Mouse (Mus musculus): ENCODE measurements around the gene Clk3. TPM values are rescaled to one million over a fixed set of nuclear protein-coding genes. Genes with fewer than 3 reads are reported as not detected.

The Clk3 gene
- polyA plus RNA-seq, 1 experiment, result 84.2 TPM

- Histone ChIP-seq H3K27ac (ENCODE audit: insufficient read depth, low read depth, low read length) (no peak overlapping the region), H3K4me1 (ENCODE audit: control insufficient read depth, insufficient read depth, low read length) (peaks cover 25% of the 10 kb centered on the region), H3K4me3 (ENCODE audit: insufficient read depth, low read length) (no peak overlapping the region)
- TF ChIP-seq POLR2A (IDR thresholded peaks at IDR 0.05; ENCODE audit: borderline replicate concordance, low read depth, low read length) (no peak), CTCF (IDR thresholded peaks at IDR 0.05; ENCODE audit: low read depth, low read length) (no peak)
These were observed 38.2 kb upstream of the Clk3 start for GRCm38 (mm10) chr9:57803839-57804238.

- no peak for TF ChIP-seq POLR2A (IDR thresholded peaks at IDR 0.05; ENCODE audit: borderline replicate concordance, low read depth, low read length)
- TF ChIP-seq CTCF (IDR thresholded peaks at IDR 0.05; ENCODE audit: low read depth, low read length), result no peak
- Histone ChIP-seq H3K4me1 (ENCODE audit: control insufficient read depth, insufficient read depth, low read length) (peaks cover 25% of the 10 kb centered on the region), H3K4me3 (ENCODE audit: insufficient read depth, low read length) (no peak overlapping the region), H3K27ac (ENCODE audit: insufficient read depth, low read depth, low read length) (no peak overlapping the region)
These were observed 37.4 kb upstream of the Clk3 start for GRCm38 (mm10) chr9:57803047-57803446.

GRCm38 (mm10) chr9:57800325-57800975 lies 34.8 kb upstream of the Clk3 start:
- peaks cover 14% of the 10 kb centered on the region for H3K4me1 ChIP-seq (ENCODE audit: control insufficient read depth, insufficient read depth, low read length)
- no peak overlapping the region for H3K27ac ChIP-seq (ENCODE audit: insufficient read depth, low read depth, low read length)
- TF ChIP-seq POLR2A (IDR thresholded peaks at IDR 0.05; ENCODE audit: borderline replicate concordance, low read depth, low read length) (no peak), CTCF (IDR thresholded peaks at IDR 0.05; ENCODE audit: low read depth, low read length) (no peak)

GRCm38 (mm10) chr9:57798725-57799253 lies 33.1 kb upstream of the Clk3 start:
- no peak overlapping the region for H3K27ac ChIP-seq (ENCODE audit: insufficient read depth, low read depth, low read length)
- H3K4me1 ChIP-seq (ENCODE audit: control insufficient read depth, insufficient read depth, low read length), result peaks cover 3% of the 10 kb centered on the region; the same call in 1 of the 2 replicates
- no peak for TF ChIP-seq POLR2A (IDR thresholded peaks at IDR 0.05; ENCODE audit: borderline replicate concordance, low read depth, low read length)
- TF ChIP-seq CTCF (IDR thresholded peaks at IDR 0.05; ENCODE audit: low read depth, low read length), result no peak
- H3K4me3 ChIP-seq (ENCODE audit: insufficient read depth, low read length), result no peak overlapping the region

More at GRCm38 (mm10) chr9:57800325-57800975, 34.8 kb upstream of the Clk3 start:
- H3K4me3 ChIP-seq (ENCODE audit: insufficient read depth, low read length), result no peak overlapping the region

- no peak overlapping the region for H3K4me3 ChIP-seq (ENCODE audit: insufficient read depth, low read length)
- TF ChIP-seq POLR2A (IDR thresholded peaks at IDR 0.05; ENCODE audit: borderline replicate concordance, low read depth, low read length) (no peak), CTCF (IDR thresholded peaks at IDR 0.05; ENCODE audit: low read depth, low read length) (no peak)
- H3K4me1 ChIP-seq (ENCODE audit: control insufficient read depth, insufficient read depth, low read length), result peaks cover 3% of the 10 kb centered on the region; the same call in 1 of the 2 replicates
- H3K27ac ChIP-seq (ENCODE audit: insufficient read depth, low read depth, low read length), result no peak overlapping the region
These were observed 31.8 kb upstream of the Clk3 start for GRCm38 (mm10) chr9:57797456-57797855.

- H3K27ac ChIP-seq (ENCODE audit: insufficient read depth, low read depth, low read length), result no peak overlapping the region
- TF ChIP-seq CTCF (IDR thresholded peaks at IDR 0.05; ENCODE audit: low read depth, low read length) (no peak), POLR2A (IDR thresholded peaks at IDR 0.05; ENCODE audit: borderline replicate concordance, low read depth, low read length) (no peak)
- H3K4me1 ChIP-seq (ENCODE audit: control insufficient read depth, insufficient read depth, low read length), result no peaks in the 10 kb centered on the region
- H3K4me3 ChIP-seq (ENCODE audit: insufficient read depth, low read length), result no peak overlapping the region
These were observed 24.1 kb upstream of the Clk3 start for GRCm38 (mm10) chr9:57789733-57790132.

- H3K27ac ChIP-seq (ENCODE audit: insufficient read depth, low read depth, low read length), result no peak overlapping the region
- TF ChIP-seq POLR2A (IDR thresholded peaks at IDR 0.05; ENCODE audit: borderline replicate concordance, low read depth, low read length) (no peak), CTCF (IDR thresholded peaks at IDR 0.05; ENCODE audit: low read depth, low read length) (no peak)
- H3K4me1 ChIP-seq (ENCODE audit: control insufficient read depth, insufficient read depth, low read length), result no peaks in the 10 kb centered on the region
- H3K4me3 ChIP-seq (ENCODE audit: insufficient read depth, low read length), result no peak overlapping the region
These were observed 17.0 kb upstream of the Clk3 start for GRCm38 (mm10) chr9:57782656-57783055.

GRCm38 (mm10) chr9:57775736-57776135 lies 10.1 kb upstream of the Clk3 start:
- TF ChIP-seq POLR2A (IDR thresholded peaks at IDR 0.05; ENCODE audit: borderline replicate concordance, low read depth, low read length) (no peak), CTCF (IDR thresholded peaks at IDR 0.05; ENCODE audit: low read depth, low read length) (no peak)
- Histone ChIP-seq H3K27ac (ENCODE audit: insufficient read depth, low read depth, low read length) (no peak overlapping the region), H3K4me1 (ENCODE audit: control insufficient read depth, insufficient read depth, low read length) (no peaks in the 10 kb centered on the region), H3K4me3 (ENCODE audit: insufficient read depth, low read length) (no peak overlapping the region)

GRCm38 (mm10) chr9:57775026-57775425 lies 9.4 kb upstream of the Clk3 start:
- H3K27ac ChIP-seq (ENCODE audit: insufficient read depth, low read depth, low read length), result no peak overlapping the region
- no peak overlapping the region for H3K4me3 ChIP-seq (ENCODE audit: insufficient read depth, low read length)
- H3K4me1 ChIP-seq (ENCODE audit: control insufficient read depth, insufficient read depth, low read length), result no peaks in the 10 kb centered on the region
- TF ChIP-seq CTCF (IDR thresholded peaks at IDR 0.05; ENCODE audit: low read depth, low read length) (no peak), POLR2A (IDR thresholded peaks at IDR 0.05; ENCODE audit: borderline replicate concordance, low read depth, low read length) (no peak)

- Histone ChIP-seq H3K4me1 (ENCODE audit: control insufficient read depth, insufficient read depth, low read length) (no peaks in the 10 kb centered on the region; the same call in 1 of the 2 replicates), H3K4me3 (ENCODE audit: insufficient read depth, low read length) (no peak overlapping the region), H3K27ac (ENCODE audit: insufficient read depth, low read depth, low read length) (no peak overlapping the region)
- TF ChIP-seq CTCF (IDR thresholded peaks at IDR 0.05; ENCODE audit: low read depth, low read length) (no peak), POLR2A (IDR thresholded peaks at IDR 0.05; ENCODE audit: borderline replicate concordance, low read depth, low read length) (no peak)
These were observed 8.5 kb upstream of the Clk3 start for GRCm38 (mm10) chr9:57774168-57774567.

Data from bone marrow macrophage, adult 2 months (primary cell).